Mouse (Mus musculus): ENCODE measurements around the gene Grb10. TPM values are rescaled to one million over a fixed set of nuclear protein-coding genes. Genes with fewer than 3 reads are reported as not detected.

The Grb10 gene
- polyA plus RNA-seq, 1 experiment from 2014 or later = 94.2 TPM

- 91% methylated on average over 2 of the region's 2 CpGs for WGBS
- Histone ChIP-seq H3K9me3 (ENCODE audit: control insufficient read depth, low read length) (no peaks in the 10 kb centered on the region), H3K27me3 (replicated peaks; ENCODE audit: control insufficient read depth, insufficient read depth, low read length) (no peaks in the 10 kb centered on the region), H3K36me3 (ENCODE audit: control insufficient read depth, insufficient read depth) (no peaks in the 10 kb centered on the region), H3K4me3 (replicated peaks; ENCODE audit: low read length) (no peak overlapping the region), H3K9ac (replicated peaks; ENCODE audit: low read depth, low read length) (no peak overlapping the region), H3K4me2 (ENCODE audit: low read length) (no peak overlapping the region), H3K4me1 (replicated peaks; ENCODE audit: control insufficient read depth, insufficient read depth, low read length) (no peaks in the 10 kb centered on the region), H3K27ac (ENCODE audit: low read length) (no peak overlapping the region)
- no peak for ATAC-seq
Measured at GRCm38 (mm10) chr11:11958479-11958878, 80.0 kb downstream of the Grb10 start.

DNA sequence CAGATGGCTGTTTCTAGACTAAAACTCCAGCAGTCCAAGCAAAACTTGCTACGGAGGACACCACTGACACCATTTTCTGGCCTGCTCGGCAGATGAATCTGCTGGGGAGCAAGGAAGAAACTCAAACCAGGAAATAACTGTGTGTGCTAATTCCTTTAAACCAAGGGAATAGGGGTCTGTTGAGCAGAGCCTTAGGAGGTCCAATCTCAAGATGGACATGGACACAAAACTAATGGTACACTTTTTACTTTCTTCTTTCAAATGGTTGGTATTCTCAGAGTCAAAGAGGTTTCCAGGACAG, 80.5 kb downstream of the Grb10 start:
- H3K4me2 ChIP-seq (ENCODE audit: low read length) = no peak overlapping the region
- no peak overlapping the region for H3K9ac ChIP-seq (replicated peaks; ENCODE audit: low read depth, low read length)
- WGBS = 89% methylated on average over 2 of the region's 2 CpGs
- no peaks in the 10 kb centered on the region for H3K4me1 ChIP-seq (replicated peaks; ENCODE audit: control insufficient read depth, insufficient read depth, low read length)
- ATAC-seq = no peak
- no peak overlapping the region for H3K4me3 ChIP-seq (replicated peaks; ENCODE audit: low read length)
- H3K27me3 ChIP-seq (replicated peaks; ENCODE audit: control insufficient read depth, insufficient read depth, low read length) = no peaks in the 10 kb centered on the region
- no peaks in the 10 kb centered on the region for H3K9me3 ChIP-seq (ENCODE audit: control insufficient read depth, low read length)
- no peaks in the 10 kb centered on the region for H3K36me3 ChIP-seq (ENCODE audit: control insufficient read depth, insufficient read depth)
- no peak overlapping the region for H3K27ac ChIP-seq (ENCODE audit: low read length)

DNA sequence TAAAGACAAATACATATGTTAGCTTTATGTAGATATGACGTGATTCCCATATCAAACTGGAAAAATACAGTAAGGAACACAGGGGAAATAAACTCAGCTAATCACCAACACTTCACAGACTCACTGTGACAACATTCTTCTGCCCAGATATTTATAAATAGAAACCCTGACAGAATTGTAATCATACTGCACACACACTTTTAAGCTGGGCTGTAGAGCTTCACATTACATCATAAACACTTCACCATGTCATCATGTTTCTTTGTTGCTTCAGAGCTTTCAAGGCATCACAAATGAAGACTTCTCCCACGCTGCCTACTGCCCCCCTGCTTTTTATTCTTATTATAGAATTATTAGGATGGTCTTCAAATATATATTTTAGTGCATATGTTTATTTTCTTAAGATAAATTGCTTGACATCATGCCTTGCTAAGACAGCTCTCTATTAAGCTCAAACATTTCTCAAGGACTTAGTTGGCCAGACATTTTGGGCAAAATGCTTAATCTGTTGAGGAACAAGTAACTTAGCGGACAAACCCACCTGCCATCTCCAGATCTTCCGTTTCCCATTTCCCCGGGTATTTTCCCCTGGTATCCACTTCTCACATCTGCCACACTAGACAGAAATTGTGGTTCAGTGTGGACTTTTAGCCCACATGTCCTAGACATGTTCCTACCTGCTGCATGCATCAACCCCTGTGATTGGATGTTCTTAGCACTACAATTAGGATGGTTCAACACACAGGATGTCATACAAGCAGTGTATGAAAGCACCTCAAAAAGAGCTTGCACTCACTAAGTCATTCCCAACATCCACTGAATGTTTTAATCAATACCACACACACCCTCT, 81.0 kb downstream of the Grb10 start:
- WGBS = 87% methylated on average over 5 of the region's 5 CpGs

GRCm38 (mm10) chr11:11955783-11956182, 82.7 kb downstream of the Grb10 start:
- H3K4me1 ChIP-seq (replicated peaks; ENCODE audit: control insufficient read depth, insufficient read depth, low read length) = no peaks in the 10 kb centered on the region
- no peak overlapping the region for H3K27ac ChIP-seq (ENCODE audit: low read length)
- no peak overlapping the region for H3K4me2 ChIP-seq (ENCODE audit: low read length)
- H3K9me3 ChIP-seq (ENCODE audit: control insufficient read depth, low read length) = no peaks in the 10 kb centered on the region
- no peaks in the 10 kb centered on the region for H3K27me3 ChIP-seq (replicated peaks; ENCODE audit: control insufficient read depth, insufficient read depth, low read length)
- H3K9ac ChIP-seq (replicated peaks; ENCODE audit: low read depth, low read length) = no peak overlapping the region
- H3K4me3 ChIP-seq (replicated peaks; ENCODE audit: low read length) = no peak overlapping the region
- no peaks in the 10 kb centered on the region for H3K36me3 ChIP-seq (ENCODE audit: control insufficient read depth, insufficient read depth)
- no peak for ATAC-seq

More for the DNA sequence above, 81.0 kb downstream of the Grb10 start:
- Histone ChIP-seq H3K9me3 (ENCODE audit: control insufficient read depth, low read length) (no peaks in the 10 kb centered on the region), H3K27me3 (replicated peaks; ENCODE audit: control insufficient read depth, insufficient read depth, low read length) (no peaks in the 10 kb centered on the region), H3K4me1 (replicated peaks; ENCODE audit: control insufficient read depth, insufficient read depth, low read length) (no peaks in the 10 kb centered on the region), H3K9ac (replicated peaks; ENCODE audit: low read depth, low read length) (no peak overlapping the region), H3K4me3 (replicated peaks; ENCODE audit: low read length) (no peak overlapping the region), H3K36me3 (ENCODE audit: control insufficient read depth, insufficient read depth) (no peaks in the 10 kb centered on the region), H3K27ac (ENCODE audit: low read length) (no peak overlapping the region), H3K4me2 (ENCODE audit: low read length) (no peak overlapping the region)
- no peak for ATAC-seq

DNA sequence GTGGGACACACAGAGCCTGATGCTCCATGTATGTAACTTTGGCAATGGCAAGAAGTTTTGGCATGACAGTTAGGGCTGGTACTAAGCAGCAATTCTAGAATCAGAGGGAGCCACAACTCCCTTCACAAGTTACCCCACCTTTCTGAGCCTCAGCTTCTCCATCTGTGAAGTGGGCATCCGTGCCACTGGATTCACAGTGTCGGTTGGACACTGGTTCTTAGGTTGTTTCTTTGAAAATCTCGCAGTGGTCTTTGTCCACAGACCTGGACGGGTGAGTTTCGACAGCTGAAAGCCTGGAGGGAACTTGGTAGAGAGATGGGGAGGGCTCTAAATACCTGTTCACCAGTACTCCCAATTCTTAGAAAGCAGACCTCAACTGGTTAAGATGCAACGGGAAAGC, 83.9 kb downstream of the Grb10 start:
- Histone ChIP-seq H3K4me1 (replicated peaks; ENCODE audit: control insufficient read depth, insufficient read depth, low read length) (no peaks in the 10 kb centered on the region), H3K27me3 (replicated peaks; ENCODE audit: control insufficient read depth, insufficient read depth, low read length) (no peaks in the 10 kb centered on the region), H3K27ac (ENCODE audit: low read length) (no peak overlapping the region), H3K4me3 (replicated peaks; ENCODE audit: low read length) (no peak overlapping the region), H3K9ac (replicated peaks; ENCODE audit: low read depth, low read length) (no peak overlapping the region), H3K36me3 (ENCODE audit: control insufficient read depth, insufficient read depth) (no peaks in the 10 kb centered on the region), H3K9me3 (ENCODE audit: control insufficient read depth, low read length) (no peaks in the 10 kb centered on the region), H3K4me2 (ENCODE audit: low read length) (no peak overlapping the region)
- ATAC-seq = no peak
- whole genome bisulfite sequencing = 86% methylated on average over 6 of the region's 6 CpGs

DNA sequence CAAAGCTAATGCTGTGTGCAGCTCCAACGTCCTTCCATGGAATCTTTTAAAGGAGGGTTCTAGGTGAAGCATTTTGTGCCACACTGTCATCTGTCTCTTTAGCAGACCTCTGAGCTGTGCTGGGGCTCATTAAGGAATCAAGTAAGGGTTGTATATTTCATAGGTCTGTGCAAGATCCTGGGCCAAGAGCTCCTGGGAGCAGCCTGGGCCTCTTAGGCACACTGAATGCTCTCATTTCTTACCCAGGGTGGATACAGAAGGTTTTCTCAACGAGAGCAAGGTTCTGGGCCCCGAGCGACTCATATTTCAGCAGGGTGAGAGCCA, 84.4 kb downstream of the Grb10 start:
- Histone ChIP-seq H3K4me3 (replicated peaks; ENCODE audit: low read length) (no peak overlapping the region), H3K4me2 (ENCODE audit: low read length) (no peak overlapping the region), H3K9ac (replicated peaks; ENCODE audit: low read depth, low read length) (no peak overlapping the region), H3K27ac (ENCODE audit: low read length) (no peak overlapping the region), H3K36me3 (ENCODE audit: control insufficient read depth, insufficient read depth) (no peaks in the 10 kb centered on the region), H3K4me1 (replicated peaks; ENCODE audit: control insufficient read depth, insufficient read depth, low read length) (no peaks in the 10 kb centered on the region), H3K27me3 (replicated peaks; ENCODE audit: control insufficient read depth, insufficient read depth, low read length) (no peaks in the 10 kb centered on the region), H3K9me3 (ENCODE audit: control insufficient read depth, low read length) (no peaks in the 10 kb centered on the region)
- 81% methylated on average over 4 of the region's 4 CpGs for WGBS
- ATAC-seq = no peak

DNA sequence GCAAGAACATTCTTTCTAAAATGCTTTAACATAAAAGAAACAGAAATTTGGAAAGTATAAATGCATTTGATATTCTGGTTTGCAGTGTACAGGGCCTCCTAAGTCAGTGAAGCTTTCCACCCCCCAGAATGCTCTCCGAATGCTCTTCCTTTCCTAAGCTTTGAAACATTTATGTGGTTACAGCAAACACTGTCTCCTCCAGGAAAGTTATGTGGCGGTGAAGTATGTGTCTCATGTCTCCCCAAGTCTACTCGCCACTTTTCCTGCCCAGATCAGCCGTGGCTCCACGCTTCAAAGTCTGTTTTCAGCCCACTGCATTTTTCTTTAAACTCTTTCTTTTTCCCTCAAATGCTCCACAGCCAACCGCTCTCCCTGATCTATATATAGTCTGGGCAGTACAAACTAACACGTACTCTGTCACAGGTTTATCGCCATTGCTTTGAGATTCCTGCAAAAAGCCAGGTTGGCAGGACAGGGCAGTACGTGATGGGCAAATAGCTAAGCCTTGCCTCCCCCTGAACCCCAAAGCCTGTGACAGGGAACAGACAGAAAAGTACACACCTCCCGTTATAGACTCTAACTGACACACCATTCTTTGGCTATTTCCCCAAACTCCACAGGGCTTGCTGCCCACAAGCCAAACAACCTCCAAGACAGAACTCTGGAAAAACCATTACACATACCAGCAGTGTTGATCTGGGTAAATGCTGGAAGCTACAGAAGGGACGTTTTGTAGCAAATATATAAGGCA, 84.9 kb downstream of the Grb10 start:
- no peak overlapping the region for H3K4me2 ChIP-seq (ENCODE audit: low read length)
- no peak for ATAC-seq
- H3K27me3 ChIP-seq (replicated peaks; ENCODE audit: control insufficient read depth, insufficient read depth, low read length) = no peaks in the 10 kb centered on the region
- no peak overlapping the region for H3K4me3 ChIP-seq (replicated peaks; ENCODE audit: low read length)
- no peaks in the 10 kb centered on the region for H3K36me3 ChIP-seq (ENCODE audit: control insufficient read depth, insufficient read depth)
- no peak overlapping the region for H3K9ac ChIP-seq (replicated peaks; ENCODE audit: low read depth, low read length)
- H3K27ac ChIP-seq (ENCODE audit: low read length) = no peak overlapping the region
- H3K9me3 ChIP-seq (ENCODE audit: control insufficient read depth, low read length) = no peaks in the 10 kb centered on the region
- H3K4me1 ChIP-seq (replicated peaks; ENCODE audit: control insufficient read depth, insufficient read depth, low read length) = no peaks in the 10 kb centered on the region
- WGBS = 88% methylated on average over 11 of the region's 11 CpGs

- Histone ChIP-seq H3K4me3 (replicated peaks; ENCODE audit: low read length) (no peak overlapping the region), H3K9me3 (ENCODE audit: control insufficient read depth, low read length) (no peaks in the 10 kb centered on the region), H3K4me2 (ENCODE audit: low read length) (no peak overlapping the region), H3K27ac (ENCODE audit: low read length) (no peak overlapping the region), H3K36me3 (ENCODE audit: control insufficient read depth, insufficient read depth) (no peaks in the 10 kb centered on the region), H3K9ac (replicated peaks; ENCODE audit: low read depth, low read length) (no peak overlapping the region), H3K27me3 (replicated peaks; ENCODE audit: control insufficient read depth, insufficient read depth, low read length) (no peaks in the 10 kb centered on the region), H3K4me1 (replicated peaks; ENCODE audit: control insufficient read depth, insufficient read depth, low read length) (no peaks in the 10 kb centered on the region)
- ATAC-seq = no peak
- 90% methylated on average over 1 of the region's 1 CpGs for WGBS
Measured at GRCm38 (mm10) chr11:11952569-11952968, 85.9 kb downstream of the Grb10 start.

GRCm38 (mm10) chr11:11948988-11949365, 89.5 kb downstream of the Grb10 start:
- H3K4me2 ChIP-seq (ENCODE audit: low read length) = no peak overlapping the region
- H3K4me3 ChIP-seq (replicated peaks; ENCODE audit: low read length) = no peak overlapping the region
- ATAC-seq = no peak
- no peak overlapping the region for H3K27ac ChIP-seq (ENCODE audit: low read length)
- WGBS = 57% methylated on average over 4 of the region's 4 CpGs
- no peak overlapping the region for H3K9ac ChIP-seq (replicated peaks; ENCODE audit: low read depth, low read length)
- no peaks in the 10 kb centered on the region for H3K36me3 ChIP-seq (ENCODE audit: control insufficient read depth, insufficient read depth)
- no peaks in the 10 kb centered on the region for H3K27me3 ChIP-seq (replicated peaks; ENCODE audit: control insufficient read depth, insufficient read depth, low read length)
- no peaks in the 10 kb centered on the region for H3K9me3 ChIP-seq (ENCODE audit: control insufficient read depth, low read length)
- no peaks in the 10 kb centered on the region for H3K4me1 ChIP-seq (replicated peaks; ENCODE audit: control insufficient read depth, insufficient read depth, low read length)
